In genomic region chr17:83312244-83312918, GRCm38 (mm10) we compare ENCODE assay signal across 8 mouse cellular contexts. TPM values are rescaled to one million over a fixed set of nuclear protein-coding genes. Genes with fewer than 3 reads are reported as not detected.
DNase-seq lines count a peak whose midpoint lies in the region; ATAC-seq and TF ChIP-seq lines count a peak whose summit lies in the region.

No protein-coding gene starts in this region.

- H3K9ac ChIP-seq in ES-Bruce4 (ENCODE audit: low read depth, poor library complexity, severe bottlenecking), result 0 out of 2 replicates have a peak overlapping the region, but pooled peaks have one; percentile 47
- no peak overlapping the region for H3K9ac ChIP-seq in hindbrain, embryonic 13.5 days
- H3K9ac ChIP-seq in limb, embryonic 12.5 days (replicated peaks), result no peak overlapping the region; the same call in 1 of the 2 replicates
- H3K9ac ChIP-seq in midbrain, embryonic 11.5 days (ENCODE audit: low read length), result peak overlapping the region; percentile 18; the same call in 1 of the 2 replicates

- no peak for TF ChIP-seq EP300 in ES-Bruce4 (IDR thresholded peaks at IDR 0.05; ENCODE audit: insufficient read depth, low read depth, low read length)

- H3K36me3 ChIP-seq in ES-Bruce4 (ENCODE audit: control insufficient read depth, insufficient read depth, low read length, poor library complexity, severe bottlenecking), result no peaks in the 10 kb centered on the region
- H3K36me3 ChIP-seq in hindbrain, embryonic 13.5 days, result no peaks in the 10 kb centered on the region
- no peaks in the 10 kb centered on the region for H3K36me3 ChIP-seq in limb, embryonic 12.5 days
- no peaks in the 10 kb centered on the region for H3K36me3 ChIP-seq in midbrain, embryonic 11.5 days (ENCODE audit: control insufficient read depth, insufficient read depth, low read length)
- no peaks in the 10 kb centered on the region for H3K36me3 ChIP-seq in small intestine, adult 2 months (ENCODE audit: control insufficient read depth, insufficient read depth, low read length)

- no peaks in the 10 kb centered on the region for H3K9me3 ChIP-seq in ES-Bruce4 (replicated peaks; ENCODE audit: control insufficient read depth, insufficient read depth, low read length, poor library complexity, severe bottlenecking)
- no peaks in the 10 kb centered on the region for H3K9me3 ChIP-seq in hindbrain, embryonic 13.5 days
- H3K9me3 ChIP-seq in limb, embryonic 12.5 days, result no peaks in the 10 kb centered on the region
- H3K9me3 ChIP-seq in midbrain, embryonic 11.5 days (ENCODE audit: control insufficient read depth, low read length), result no peaks in the 10 kb centered on the region

- TF ChIP-seq CTCF in ES-Bruce4 (IDR thresholded peaks at IDR 0.05; ENCODE audit: low read depth, low read length), result no peak
- no peak for TF ChIP-seq CTCF in small intestine, adult 2 months (IDR thresholded peaks at IDR 0.05; ENCODE audit: extremely low read depth, insufficient read length, insufficient replicate concordance, low read depth, low read length)

- no peak overlapping the region for H3K27ac ChIP-seq in ES-Bruce4 (ENCODE audit: insufficient read depth, low read length)
- H3K27ac ChIP-seq in hindbrain, embryonic 13.5 days, result no peak overlapping the region
- H3K27ac ChIP-seq in limb, embryonic 12.5 days, result peak overlapping the region; percentile 82
- H3K27ac ChIP-seq in midbrain, embryonic 11.5 days (ENCODE audit: low read depth, low read length), result no peak overlapping the region
- H3K27ac ChIP-seq in small intestine, adult 2 months (ENCODE audit: insufficient read depth, low read depth, low read length), result peak overlapping the region; percentile 57

- 19% methylated on average over 15 of the region's 15 CpGs for WGBS in hindbrain, embryonic 13.5 days
- WGBS in limb, embryonic 12.5 days, result 4% methylated on average over 15 of the region's 15 CpGs
- 4% methylated on average over 15 of the region's 15 CpGs for WGBS in midbrain, embryonic 11.5 days
- 4% methylated on average over 15 of the region's 15 CpGs for WGBS in small intestine, adult 2 months

- no peaks in the 10 kb centered on the region; the same call in 1 of the 2 replicates for H3K27me3 ChIP-seq in ES-Bruce4 (ENCODE audit: control insufficient read depth, insufficient read depth, low read length, poor library complexity, severe bottlenecking)
- H3K27me3 ChIP-seq in hindbrain, embryonic 13.5 days, result 0 out of 2 replicates have a peak, but pooled peaks cover 3% of the 10 kb centered on the region
- H3K27me3 ChIP-seq in limb, embryonic 12.5 days, result no peaks in the 10 kb centered on the region
- no peaks in the 10 kb centered on the region for H3K27me3 ChIP-seq in midbrain, embryonic 11.5 days (ENCODE audit: control insufficient read depth, insufficient read depth, low read length)
- no peaks in the 10 kb centered on the region for H3K27me3 ChIP-seq in small intestine, adult 2 months (ENCODE audit: control insufficient read depth, insufficient read depth, low read length)

- DNase-seq in adrenal gland, postnatal 25 days, result peak; percentile 78
- peak; percentile 74 for DNase-seq in gastrocnemius, adult 18-20 months (ENCODE audit: low spot score)
- DNase-seq in midbrain, embryonic 11.5 days (ENCODE audit: low spot score, missing footprints), result peak; percentile 92
- DNase-seq in layer of hippocampus, postnatal 36 days, result no peak

- H3K4me2 ChIP-seq in hindbrain, embryonic 13.5 days, result 0 out of 2 replicates have a peak overlapping the region, but pooled peaks have one; percentile 25
- H3K4me2 ChIP-seq in limb, embryonic 12.5 days, result peak overlapping the region; percentile 46
- peak overlapping the region; percentile 32 for H3K4me2 ChIP-seq in midbrain, embryonic 11.5 days

- no peak for ATAC-seq in hindbrain, embryonic 13.5 days (ENCODE audit: low FRiP score)
- ATAC-seq in limb, embryonic 12.5 days (ENCODE audit: insufficient number of reproducible peaks, insufficient read depth, low FRiP score, low TSS enrichment, low read depth), result no peak
- ATAC-seq in midbrain, embryonic 11.5 days (ENCODE audit: low FRiP score), result 0 out of 2 replicates have a peak, but pooled peaks have one; percentile 35

- no peak for TF ChIP-seq POLR2A in ES-Bruce4 (IDR thresholded peaks at IDR 0.05; ENCODE audit: insufficient read depth, low read length)
- TF ChIP-seq POLR2A in small intestine, adult 2 months (IDR thresholded peaks at IDR 0.05; ENCODE audit: low read depth, low read length), result no peak

- H3K4me1 ChIP-seq in ES-Bruce4 (ENCODE audit: control insufficient read depth, insufficient read depth, low read length), result no peaks in the 10 kb centered on the region
- H3K4me1 ChIP-seq in hindbrain, embryonic 13.5 days (replicated peaks), result peaks cover 9% of the 10 kb centered on the region
- H3K4me1 ChIP-seq in limb, embryonic 12.5 days (replicated peaks), result peaks cover 49% of the 10 kb centered on the region
- H3K4me1 ChIP-seq in midbrain, embryonic 11.5 days (ENCODE audit: control insufficient read depth, insufficient read depth, low read length), result peaks cover 8% of the 10 kb centered on the region; the same call in 1 of the 2 replicates
- peaks cover 26% of the 10 kb centered on the region for H3K4me1 ChIP-seq in small intestine, adult 2 months (ENCODE audit: control insufficient read depth, insufficient read depth, insufficient read length, low read length)

- H3K4me3 ChIP-seq in ES-Bruce4 (ENCODE audit: low read depth, low read length), result peak overlapping the region; percentile 53
- H3K4me3 ChIP-seq in hindbrain, embryonic 13.5 days, result no peak overlapping the region
- H3K4me3 ChIP-seq in limb, embryonic 12.5 days (replicated peaks), result peak overlapping the region; percentile 9; the same call in 1 of the 2 replicates
- no peak overlapping the region for H3K4me3 ChIP-seq in midbrain, embryonic 11.5 days (ENCODE audit: low read depth, low read length)
- H3K4me3 ChIP-seq in small intestine, adult 2 months (ENCODE audit: low read depth, low read length), result peak overlapping the region; percentile 32; the same call in 1 of the 2 replicates

RNA-seq across cellular contexts. Expression of gene Eml4, which starts 38.4 kb away (rescaled TPM):
- polyA plus RNA-seq in ES-Bruce4 (2011; ENCODE audit: insufficient read depth, insufficient read length, low read depth, missing spikeins), result 100 and 114 TPM in 2 replicates
- 25.9 and 28.0 TPM in 2 replicates for total RNA-seq in adrenal gland, postnatal 25 days (2021)
- total RNA-seq in gastrocnemius, adult 18-20 months (2021), result 1 to 10 TPM; 1.8 to 2.1 TPM
- polyA plus RNA-seq in hindbrain, embryonic 13.5 days (2015; fragmentation: Nextera tagmentation; extraction: Ambion mirVana), result 32.3 and 32.5 TPM in 2 replicates
- polyA plus RNA-seq in limb, embryonic 12.5 days (2016; fragmentation: Nextera tagmentation; extraction: Ambion mirVana), result 70.8 and 74.8 TPM in 2 replicates
- 40.5 and 41.2 TPM in 2 replicates for polyA plus RNA-seq in midbrain, embryonic 11.5 days (2014; fragmentation: Nextera tagmentation; extraction: Ambion mirVana)
- polyA plus RNA-seq in small intestine, adult 2 months (2012; rRNA removed), result 3.2 and 8.9 TPM in 2 replicates
- total RNA-seq in layer of hippocampus, postnatal 36 days (2021), result 10 to 100 TPM; 25.8 to 27.0 TPM

Comparison
In these comparisons a context has a peak if more than half of its experiments do, and no peak if none do; other contexts are left out.
1. H3K27ac ChIP-seq: peak in limb, embryonic 12.5 days (single experiment) and small intestine, adult 2 months (single experiment); none in ES-Bruce4 (single experiment), hindbrain, embryonic 13.5 days (single experiment) and midbrain, embryonic 11.5 days (single experiment).
2. H3K4me3 ChIP-seq: peak in ES-Bruce4 (single experiment), limb, embryonic 12.5 days (single experiment) and small intestine, adult 2 months (single experiment); none in hindbrain, embryonic 13.5 days (single experiment) and midbrain, embryonic 11.5 days (single experiment).
3. H3K9ac ChIP-seq: peak in ES-Bruce4 (single experiment) and midbrain, embryonic 11.5 days (single experiment); none in hindbrain, embryonic 13.5 days (single experiment) and limb, embryonic 12.5 days (single experiment).
4. DNase-seq: peak in adrenal gland, postnatal 25 days (single experiment), gastrocnemius, adult 18-20 months (single experiment) and midbrain, embryonic 11.5 days (single experiment); none in layer of hippocampus, postnatal 36 days (0 of 2).
5. Peak in every context shown above with its lines, with median percentiles within 50 percentile points of each other: H3K4me2 ChIP-seq.